Mouse (Mus musculus) 3134 (cell line): ENCODE results near the gene Orm2.
"Not testable (repeated sequence)": the region's sequence is repeated elsewhere in the genome, so short reads cannot be mapped to it uniquely, and the experiment has no call there.

Experiments
- DNase-seq: peaks from one replicate; pipeline ENCODE4 v3.0.0-alpha.2; 2011; ENCODE audit warnings: low spot score; ENCODE audit not compliant: insufficient read length; ENCODE audit errors: extremely low read depth

The Orm2 gene

DNA sequence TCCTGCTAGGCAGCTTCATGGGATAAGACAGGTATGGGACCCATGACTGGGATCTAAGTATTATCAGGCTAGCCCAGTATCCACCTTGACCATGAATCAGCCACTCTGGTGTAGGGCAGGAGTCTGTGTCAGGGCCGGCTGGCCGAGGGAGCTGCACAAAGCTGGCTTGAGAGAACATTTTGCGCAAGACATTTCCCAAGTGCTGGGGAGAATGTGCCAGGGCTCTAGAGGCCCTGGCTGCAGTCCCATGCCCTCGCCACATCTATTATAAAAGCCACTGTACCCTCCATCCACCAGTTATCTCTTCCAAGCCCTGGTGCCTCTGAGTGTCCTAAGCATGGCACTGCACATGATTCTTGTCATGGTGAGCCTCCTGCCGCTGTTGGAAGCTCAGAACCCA, at the start of gene Orm2:
TSS of gene Orm2 (plus strand) at position 300 of the 400 bp plus-strand sequence.
- peak; percentile 62 for DNase-seq

DNA sequence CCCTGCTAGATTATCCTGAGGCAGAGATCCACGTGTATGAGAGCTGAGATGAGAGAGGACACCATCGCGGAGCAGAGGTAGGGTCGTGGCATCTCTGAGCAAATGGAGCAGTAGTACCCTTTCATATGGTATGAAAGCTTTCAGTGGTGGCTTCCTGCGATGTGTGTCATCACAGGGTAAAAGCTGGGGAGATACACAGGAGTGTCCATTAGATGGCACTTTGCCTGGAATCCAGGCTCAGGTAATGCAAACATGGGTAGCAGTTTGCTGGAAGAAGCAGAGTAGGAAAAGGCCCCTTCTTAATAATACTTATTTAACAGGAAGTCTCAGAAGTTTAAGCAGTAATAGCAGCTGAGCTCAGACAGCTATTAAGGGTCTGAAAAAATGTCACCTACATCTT, 48.2 kb upstream of the Orm2 start:
- DNase-seq = no peak

DNA sequence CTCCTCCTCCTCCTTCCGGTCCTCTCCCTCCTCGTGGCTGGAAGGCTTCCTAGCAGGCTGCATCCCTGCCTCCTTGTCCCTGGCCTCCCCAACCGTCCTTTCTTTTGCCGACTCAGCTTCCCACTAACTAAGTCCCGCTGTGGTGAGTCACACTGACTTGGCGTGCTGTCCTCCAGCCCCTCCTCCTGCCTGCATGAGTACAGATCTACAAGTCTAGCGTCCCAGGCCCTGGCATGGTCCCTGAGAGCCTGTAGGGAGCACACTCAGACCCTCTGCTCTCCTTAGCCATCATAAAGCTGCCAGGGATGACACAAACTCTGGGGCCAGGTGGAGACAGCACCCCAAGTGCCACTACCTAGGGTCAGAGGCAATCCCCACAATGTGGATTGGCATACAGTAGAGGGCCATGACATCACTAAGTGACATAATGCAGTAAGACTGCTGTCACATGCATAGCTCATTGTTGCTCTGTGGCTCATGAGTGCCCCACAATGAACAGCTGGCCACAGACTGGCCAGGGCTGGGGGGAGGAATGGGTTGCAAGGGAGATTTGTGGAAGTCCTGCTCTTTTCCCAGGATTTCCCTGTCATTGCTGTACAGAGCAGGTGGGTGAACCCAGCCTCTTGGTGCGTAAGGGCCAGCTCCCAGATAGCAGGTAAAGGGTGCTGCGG, 46.0 kb upstream of the Orm2 start:
- DNase-seq = peak; percentile 90

GRCm38 (mm10) chr4:63319566-63319965, 42.7 kb upstream of the Orm2 start:
- not testable (repeated sequence) for DNase-seq

GRCm38 (mm10) chr4:63323275-63323815, 38.9 kb upstream of the Orm2 start:
- peak; percentile 78 for DNase-seq

GRCm38 (mm10) chr4:63333403-63333802, 28.8 kb upstream of the Orm2 start:
- DNase-seq = no peak

DNA sequence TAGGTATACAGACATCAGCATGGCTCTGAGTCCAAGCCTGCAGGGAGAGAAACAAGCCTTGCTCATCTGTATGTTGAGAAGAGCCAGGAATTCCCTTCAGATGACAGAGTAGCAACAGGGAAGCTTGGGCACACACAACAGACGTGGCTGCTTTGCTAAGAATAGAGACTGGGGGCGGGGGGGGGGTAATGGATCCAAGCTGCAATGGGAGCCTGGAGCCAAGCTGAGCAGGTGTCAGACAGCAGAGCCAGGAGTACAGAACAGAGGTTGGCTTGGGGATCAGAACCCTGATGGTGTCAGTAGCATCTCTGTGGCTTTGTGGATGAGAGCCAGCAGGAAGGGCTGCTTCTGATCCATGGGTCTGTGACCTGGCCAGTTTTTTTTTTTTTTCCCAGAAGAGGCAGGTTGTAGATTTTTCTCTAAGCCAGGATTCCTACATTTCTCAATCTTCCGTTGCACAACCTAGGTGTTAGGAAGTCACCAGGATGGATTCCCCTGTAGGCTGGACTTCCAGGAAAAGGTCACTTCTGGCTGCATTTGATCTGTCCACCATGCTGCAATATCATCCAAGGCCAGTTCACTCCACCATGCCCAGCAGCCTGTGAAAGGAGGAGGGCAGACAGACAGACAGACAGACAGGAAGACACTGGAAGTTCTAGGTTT, 23.7 kb upstream of the Orm2 start:
- DNase-seq = no peak

DNA sequence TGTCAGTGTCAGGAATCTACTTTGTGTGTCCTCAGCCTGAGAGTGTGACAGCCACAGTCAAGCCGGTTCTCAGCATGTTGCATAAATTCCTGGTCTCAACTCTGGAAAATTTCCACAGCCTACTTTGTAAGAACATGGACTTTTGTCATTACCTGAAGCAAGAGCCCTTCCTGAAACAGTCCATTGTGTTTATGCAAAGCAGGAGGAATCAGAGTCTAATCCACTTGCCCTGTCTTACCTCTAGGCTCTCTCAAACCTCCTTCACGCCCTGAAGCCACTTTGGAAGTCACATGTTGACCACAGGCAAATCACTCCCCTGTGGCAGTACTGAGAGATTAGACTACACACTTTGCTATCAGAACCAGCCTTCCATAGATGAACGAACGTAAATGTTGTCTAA, 19.8 kb upstream of the Orm2 start:
- DNase-seq = no peak

GRCm38 (mm10) chr4:63343608-63344007, 18.6 kb upstream of the Orm2 start:
- no peak for DNase-seq

DNA sequence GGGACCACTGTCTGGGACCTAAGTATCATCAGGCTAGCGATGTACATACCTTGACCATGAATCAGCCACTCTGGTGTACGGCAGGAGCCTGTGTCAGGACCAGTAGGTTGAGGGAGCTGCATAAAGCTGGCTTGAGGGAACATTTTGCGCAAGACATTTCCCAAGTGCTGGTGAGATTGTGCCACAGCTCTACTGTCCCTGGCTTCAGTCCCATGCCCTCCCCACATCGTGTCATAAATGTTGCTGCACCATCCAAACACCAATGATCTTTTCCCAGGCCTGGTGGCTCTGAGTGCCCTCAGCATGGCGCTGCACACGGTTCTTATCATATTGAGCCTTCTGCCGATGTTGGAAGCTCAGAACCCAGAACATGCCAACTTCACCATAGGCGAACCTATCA, 18.0 kb upstream of the Orm2 start, which contains the start of gene Orm1:
TSS of gene Orm1 (plus strand) at position 266 of the 400 bp plus-strand sequence.
- peak; percentile 69 for DNase-seq

- DNase-seq = no peak
Observed at GRCm38 (mm10) chr4:63345261-63345660, 17.0 kb upstream of the Orm2 start.

DNA sequence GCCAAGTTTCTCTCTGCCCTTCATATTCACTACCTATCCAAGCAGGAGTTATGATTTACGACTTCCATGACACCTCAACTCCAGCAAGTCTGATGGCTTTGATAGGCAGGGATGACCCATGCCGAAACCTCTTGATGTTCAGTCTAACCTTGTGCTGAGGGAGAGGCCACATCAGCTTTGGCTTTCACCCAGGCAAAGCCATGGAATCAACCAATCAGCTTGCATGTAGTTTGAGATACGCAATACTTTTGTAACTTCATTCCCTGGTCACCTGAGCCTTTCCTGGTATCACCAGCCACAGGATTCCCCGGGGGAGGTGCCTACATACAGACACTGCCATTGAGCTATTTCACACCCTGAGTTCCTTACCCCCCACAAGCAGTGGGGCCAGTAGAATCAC, 15.6 kb upstream of the Orm2 start:
- no peak for DNase-seq

- no peak for DNase-seq
Observed at GRCm38 (mm10) chr4:63348524-63348923, 13.7 kb upstream of the Orm2 start.

- peak; percentile 76 for DNase-seq
Observed at GRCm38 (mm10) chr4:63355877-63356665, 6.2 kb upstream of the Orm2 start, which contains the start of gene Orm3. Gene Orm3, plus strand, starts transcription at chr4:63356162.

GRCm38 (mm10) chr4:63356981-63357570, 5.2 kb upstream of the Orm2 start:
- no peak for DNase-seq

GRCm38 (mm10) chr4:63359861-63360260, 2.4 kb upstream of the Orm2 start:
- DNase-seq = peak; percentile 50

DNA sequence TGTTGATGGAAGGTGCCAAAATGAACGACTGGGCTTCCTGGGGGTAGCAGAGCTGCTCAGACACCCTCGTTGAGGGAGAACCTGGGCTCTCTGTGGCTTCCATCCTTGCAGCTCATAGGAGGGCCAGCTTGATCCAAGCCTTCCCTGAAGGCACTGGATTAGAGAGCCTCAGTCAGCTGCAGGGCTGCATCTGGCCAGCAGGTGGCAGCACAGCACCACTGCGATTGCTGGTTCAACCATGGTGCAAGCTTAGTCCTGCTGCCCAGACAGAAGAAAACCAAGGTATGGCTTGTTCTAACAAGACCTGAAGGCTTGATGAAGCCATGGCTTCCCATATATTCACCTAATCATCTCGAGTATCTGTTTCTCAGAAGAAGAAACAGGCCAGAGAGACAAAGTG, 6.3 kb downstream of the Orm2 start:
- DNase-seq = peak; percentile 68

DNA sequence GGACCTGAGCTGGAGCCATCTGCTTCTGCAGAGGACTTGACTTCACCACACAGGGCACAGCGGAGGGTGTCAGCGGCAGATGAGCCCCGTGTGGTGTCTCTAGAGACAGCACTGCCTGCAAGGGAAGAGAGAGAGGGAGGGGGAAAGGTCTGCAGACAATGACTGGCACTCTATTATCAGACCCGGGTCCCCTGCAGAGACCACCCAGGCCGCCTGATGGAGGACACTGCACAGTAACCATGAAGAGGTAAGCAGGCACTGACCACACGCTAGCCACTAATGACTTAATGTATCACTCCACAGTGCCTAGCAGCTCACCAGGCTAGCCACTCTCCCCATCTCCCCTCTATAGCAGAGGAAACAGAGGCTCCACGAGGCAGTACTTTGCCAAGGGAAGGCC, 8.6 kb downstream of the Orm2 start:
- DNase-seq = no peak

- DNase-seq = no peak
Observed at GRCm38 (mm10) chr4:63371890-63372289, 9.6 kb downstream of the Orm2 start.

DNA sequence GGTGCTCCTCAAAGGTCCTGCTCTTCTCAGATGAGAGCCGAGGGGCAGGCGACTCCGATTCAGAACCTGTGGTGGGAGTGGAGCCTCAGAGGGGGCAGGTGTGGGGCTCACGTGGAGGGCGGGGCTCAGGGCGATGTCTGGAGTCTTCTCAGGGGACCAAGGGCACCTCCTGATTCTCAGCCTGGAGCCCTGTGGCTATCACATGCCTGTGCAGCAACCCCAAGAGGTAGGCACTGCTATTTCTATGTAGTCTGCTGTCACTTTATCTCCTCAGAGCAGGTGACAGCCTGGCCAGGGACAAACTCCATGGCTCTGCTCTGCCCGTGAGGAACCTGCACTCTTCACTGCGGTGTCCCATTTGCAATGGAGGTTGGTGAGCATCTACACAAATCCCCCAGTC, 11.2 kb downstream of the Orm2 start:
- no peak for DNase-seq

GRCm38 (mm10) chr4:63374331-63374730, 12.1 kb downstream of the Orm2 start:
- no peak for DNase-seq
